Mouse (Mus musculus) liver, adult 2 months (tissue): ENCODE measurements at regions not wholly inside any gene's neighbourhood (a gene's known extent, or its start where the extent isn't known, plus 50 kb on each side); places are given as distances from the start of the nearest gene placed in this dataset.

ENCODE experiments used
- CTCF ChIP-seq: fragments of 200-500 bp; IDR thresholded peaks from 2 replicates; pipeline ENCODE4 v1.5.1; 2011; ENCODE audit warnings: low read depth, low read length, control low read depth
- POLR2A ChIP-seq: fragments of 200-500 bp; IDR thresholded peaks from 2 replicates; pipeline ENCODE4 v1.6.1; 2011; ENCODE audit warnings: low read length, control low read depth; ENCODE audit not compliant: insufficient read depth; ENCODE audit errors: extremely low read depth

GRCm38 (mm10) chr4:33642526-33642925, 281.9 kb upstream of the Cnr1 start:
- TF ChIP-seq CTCF (no peak), POLR2A (no peak)
